Mouse (Mus musculus): Measurements from ENCODE around the gene Polh. TPM values are rescaled to one million over a fixed set of nuclear protein-coding genes. Genes with fewer than 3 reads are reported as not detected.

The Polh gene
- total RNA-seq, 1 experiment from 2014 or later, result 7.7 TPM

GRCm38 (mm10) chr17:46143578-46144423, 58.6 kb downstream of the Polh start, which contains the start of gene Rsph9:
Gene Rsph9 (minus strand): TSS chr17:46144216.
- ATAC-seq (replicated peaks; ENCODE audit: insufficient number of reproducible peaks, low FRiP score, low TSS enrichment, poor library complexity, severe bottlenecking), result peak; percentile 73

- ATAC-seq (replicated peaks; ENCODE audit: insufficient number of reproducible peaks, low FRiP score, low TSS enrichment, poor library complexity, severe bottlenecking), result peak; percentile 54; the same call in 1 of the 2 replicates
These were observed 62.6 kb downstream of the Polh start for GRCm38 (mm10) chr17:46139872-46140271.

GRCm38 (mm10) chr17:46138563-46139236, 63.7 kb downstream of the Polh start:
- ATAC-seq (replicated peaks; ENCODE audit: insufficient number of reproducible peaks, low FRiP score, low TSS enrichment, poor library complexity, severe bottlenecking), result no peak

- no peak for ATAC-seq (replicated peaks; ENCODE audit: insufficient number of reproducible peaks, low FRiP score, low TSS enrichment, poor library complexity, severe bottlenecking)
These were observed 69.6 kb downstream of the Polh start for GRCm38 (mm10) chr17:46132862-46133261.

GRCm38 (mm10) chr17:46132058-46132718, 70.3 kb downstream of the Polh start:
- 0 out of 2 replicates have a peak, but pooled peaks have one; percentile 59 for ATAC-seq (replicated peaks; ENCODE audit: insufficient number of reproducible peaks, low FRiP score, low TSS enrichment, poor library complexity, severe bottlenecking)

- ATAC-seq (replicated peaks; ENCODE audit: insufficient number of reproducible peaks, low FRiP score, low TSS enrichment, poor library complexity, severe bottlenecking), result no peak
These were observed 72.5 kb downstream of the Polh start for GRCm38 (mm10) chr17:46129741-46130498.

GRCm38 (mm10) chr17:46127814-46128493, 74.5 kb downstream of the Polh start:
- no peak for ATAC-seq (replicated peaks; ENCODE audit: insufficient number of reproducible peaks, low FRiP score, low TSS enrichment, poor library complexity, severe bottlenecking)

- no peak for ATAC-seq (replicated peaks; ENCODE audit: insufficient number of reproducible peaks, low FRiP score, low TSS enrichment, poor library complexity, severe bottlenecking)
These were observed 75.8 kb downstream of the Polh start for GRCm38 (mm10) chr17:46126608-46127007.

- no peak for ATAC-seq (replicated peaks; ENCODE audit: insufficient number of reproducible peaks, low FRiP score, low TSS enrichment, poor library complexity, severe bottlenecking)
These were observed 78.3 kb downstream of the Polh start for GRCm38 (mm10) chr17:46123953-46124700.

- no peak for ATAC-seq (replicated peaks; ENCODE audit: insufficient number of reproducible peaks, low FRiP score, low TSS enrichment, poor library complexity, severe bottlenecking)
These were observed 79.2 kb downstream of the Polh start for GRCm38 (mm10) chr17:46123285-46123684.

GRCm38 (mm10) chr17:46122791-46123190, 79.7 kb downstream of the Polh start:
- no peak for ATAC-seq (replicated peaks; ENCODE audit: insufficient number of reproducible peaks, low FRiP score, low TSS enrichment, poor library complexity, severe bottlenecking)

Other genes starting within 250 kb of the Polh start
- 16.5 to 56.6 TPM (median 24.3 TPM) in 3 replicates for gene Vegfa, start 170.3 kb downstream of the Polh start, total RNA-seq (2017)
- gene Mrps18a, start 91.7 kb downstream of the Polh start, total RNA-seq (2017), result 32.5 to 38.0 TPM (median 35.9 TPM) in 3 replicates
- gene Rsph9, start 58.4 kb downstream of the Polh start, total RNA-seq (2017), result 1.5 TPM in 1 of 3 replicates, not detected in the others
- 4.2 to 10.8 TPM (median 6.1 TPM) in 3 replicates for gene Mad2l1bp, start 49.1 kb downstream of the Polh start, total RNA-seq (2017)
- gene Gtpbp2, start 41.6 kb downstream of the Polh start, total RNA-seq (2017), result 84.1 to 127 TPM (median 93.1 TPM) in 3 replicates
- gene Xpo5, start 137 bp upstream of the Polh start, total RNA-seq (2017), result 20.3 to 29.2 TPM (median 21.2 TPM) in 3 replicates
- gene Polr1c, start 45.4 kb upstream of the Polh start, total RNA-seq (2017), result 37.2 to 47.6 TPM (median 42.7 TPM) in 3 replicates
- gene Yipf3, start 45.4 kb upstream of the Polh start, total RNA-seq (2017), result 57.8 to 85.4 TPM (median 76.1 TPM) in 3 replicates
- 0.58 TPM in 1 of 3 replicates, not detected in the others for gene Lrrc73, start 50.9 kb upstream of the Polh start, total RNA-seq (2017)
- 14.6 to 18.0 TPM (median 18.0 TPM) in 3 replicates for gene Tjap1, start 80.4 kb upstream of the Polh start, total RNA-seq (2017)
- not detected in 3 replicates for gene Dlk2, start 94.8 kb upstream of the Polh start, total RNA-seq (2017)
- gene Abcc10, start 125.7 kb upstream of the Polh start, total RNA-seq (2017), result 2.8 to 3.4 TPM (median 3.0 TPM) in 3 replicates
- 23.5 to 54.0 TPM (median 33.9 TPM) in 3 replicates for gene Zfp318, start 181.1 kb upstream of the Polh start, total RNA-seq (2017)
- not detected in 3 replicates for gene Crip3, start 226.3 kb upstream of the Polh start, total RNA-seq (2017)
- gene Slc22a7, start 235.8 kb upstream of the Polh start, total RNA-seq (2017), result not detected in 3 replicates